In the genomic region with DNA sequence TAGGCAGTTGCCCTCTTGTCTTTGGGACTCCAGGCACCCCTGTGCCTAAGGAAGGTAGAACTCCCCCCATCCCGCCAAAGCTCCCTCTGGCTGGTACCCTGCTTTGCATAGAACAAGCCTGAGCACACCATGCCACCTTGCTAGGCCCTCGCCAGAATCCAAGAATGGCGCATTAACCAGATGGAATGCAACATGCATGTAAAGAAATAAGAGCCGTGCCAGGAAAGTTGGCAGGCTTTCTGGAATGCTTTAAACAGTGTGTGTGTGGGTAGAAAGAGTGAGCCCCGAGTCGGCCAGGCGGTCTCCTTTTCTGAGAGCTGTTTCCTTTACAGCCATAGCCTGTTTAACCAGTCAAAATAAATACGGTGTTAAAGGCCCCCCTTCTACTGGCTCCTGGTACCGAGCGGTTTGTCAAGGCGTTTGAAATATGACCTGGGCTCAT, we compare ENCODE assay signal across 9 mouse cellular contexts. TPM values are rescaled to one million over a fixed set of nuclear protein-coding genes. Genes with fewer than 3 reads are reported as not detected.
DNase-seq lines count a peak whose midpoint lies in the region; ATAC-seq and TF ChIP-seq lines count a peak whose summit lies in the region.
"Had no signal": no experiment of that assay in that cellular context is flagged by ENCODE, and none has a peak within 500 bp of the region (broad histone marks: within the 10 kb centered on the region; RNA-seq: fewer than 3 reads in every experiment).

No protein-coding gene starts in this region.

- 10% methylated on average over 11 of the region's 11 CpGs for WGBS in lung, postnatal 0 days
- WGBS in lung, adult 2 months: 44% methylated on average over 11 of the region's 11 CpGs
- WGBS in embryonic facial prominence, embryonic 14.5 days: 3% methylated on average over 11 of the region's 11 CpGs

- H3K36me3 ChIP-seq in lung, postnatal 0 days (ENCODE audit: insufficient read depth, low read length): no peaks in the 10 kb centered on the region
- H3K36me3 ChIP-seq in embryonic facial prominence, embryonic 14.5 days (ENCODE audit: control insufficient read depth, insufficient read depth, low read length): no peaks in the 10 kb centered on the region

- TF ChIP-seq CTCF in lung, postnatal 0 days (IDR thresholded peaks at IDR 0.05): no peak
- no peak for TF ChIP-seq CTCF in lung, adult 2 months (IDR thresholded peaks at IDR 0.05; ENCODE audit: insufficient read depth, low read length)

- no peak for TF ChIP-seq EP300 in lung, postnatal 0 days (IDR thresholded peaks at IDR 0.05)

- peak overlapping the region; percentile 53 for H3K4me2 ChIP-seq in lung, postnatal 0 days (replicated peaks; ENCODE audit: low read depth, low read length)
- H3K4me2 ChIP-seq in embryonic facial prominence, embryonic 14.5 days (ENCODE audit: low read depth, low read length): peak overlapping the region; percentile 60

- H3K9ac ChIP-seq in lung, postnatal 0 days (replicated peaks; ENCODE audit: low read depth): no peak overlapping the region
- 0 out of 2 replicates have a peak overlapping the region, but pooled peaks have one; percentile 30 for H3K9ac ChIP-seq in embryonic facial prominence, embryonic 14.5 days (ENCODE audit: low read depth, low read length)

- H3K27me3 ChIP-seq in lung, postnatal 0 days (replicated peaks; ENCODE audit: insufficient read depth, low read length): no peaks in the 10 kb centered on the region
- H3K27me3 ChIP-seq in embryonic facial prominence, embryonic 14.5 days (replicated peaks; ENCODE audit: control insufficient read depth, insufficient read depth, low read length): no peaks in the 10 kb centered on the region

- no peak for TF ChIP-seq POLR2A in lung, adult 2 months (IDR thresholded peaks at IDR 0.05; ENCODE audit: borderline replicate concordance, extremely low read depth, low read depth, low read length)

- peaks cover 11% of the 10 kb centered on the region for H3K4me1 ChIP-seq in lung, postnatal 0 days (ENCODE audit: insufficient read depth, low read depth, low read length)
- H3K4me1 ChIP-seq in lung, adult 2 months (ENCODE audit: control insufficient read depth, insufficient read depth, low read length): peaks cover 4% of the 10 kb centered on the region; the same call in 1 of the 2 replicates
- H3K4me1 ChIP-seq in embryonic facial prominence, embryonic 14.5 days (ENCODE audit: control insufficient read depth, insufficient read depth, low read length): peaks cover 49% of the 10 kb centered on the region

- H3K9me3 ChIP-seq in lung, postnatal 0 days (ENCODE audit: low read length): no peaks in the 10 kb centered on the region
- no peaks in the 10 kb centered on the region for H3K9me3 ChIP-seq in embryonic facial prominence, embryonic 14.5 days (ENCODE audit: control insufficient read depth, low read length)

- H3K27ac ChIP-seq in lung, postnatal 0 days (ENCODE audit: low read length): peak overlapping the region; percentile 77
- H3K27ac ChIP-seq in embryonic facial prominence, embryonic 14.5 days (replicated peaks; ENCODE audit: low read depth, low read length): peak overlapping the region; percentile 87
- H3K27ac ChIP-seq: macrophage had no signal

- DNase-seq in lung, postnatal 0 days (ENCODE audit: low spot score): peak; percentile 61
- DNase-seq in lung, adult 2 months: no peak
- peak; percentile 97 for DNase-seq in embryonic facial prominence, embryonic 14.5 days (ENCODE audit: low spot score)
- peak; percentile 64 for DNase-seq in kidney, adult 9 months
- peak; percentile 77 to 84 for DNase-seq in left cerebral cortex, postnatal 36 days (ENCODE audit: low spot score in 2 of 2)
- DNase-seq in yolk sac, embryonic 10.5 days (ENCODE audit: low spot score): peak; percentile 44
- DNase-seq in adrenal gland, adult 8-10 months: no peak
- DNase-seq in thymus, postnatal 25 days: no peak

- ATAC-seq in lung, postnatal 0 days: peak; percentile 26
- peak; percentile 89 for ATAC-seq in embryonic facial prominence, embryonic 14.5 days (ENCODE audit: low read depth)

- H3K4me3 ChIP-seq in lung, postnatal 0 days (ENCODE audit: low read depth, low read length): no peak overlapping the region
- no peak overlapping the region for H3K4me3 ChIP-seq in lung, adult 2 months (replicated peaks; ENCODE audit: extremely low read depth, low read depth, low read length)
- H3K4me3 ChIP-seq in embryonic facial prominence, embryonic 14.5 days (ENCODE audit: low read depth, low read length): no peak overlapping the region

- intact Hi-C loops in left cerebral cortex, postnatal 36 days (cut with DNase I): loop anchor here (2.0 kb wide), 1 partner anchor 88 kb away; no protein-coding TSS in a partner anchor

RNA-seq across cellular contexts. Expression of gene Med13l, which starts 45.2 kb away (rescaled TPM):
- 10.1 and 11.1 TPM in 2 replicates for polyA plus RNA-seq in lung, postnatal 0 days (2015; fragmentation: Nextera tagmentation; extraction: Ambion mirVana)
- polyA plus RNA-seq in lung, adult 2 months (2012; rRNA removed): 20.3 and 21.4 TPM in 2 replicates
- polyA plus RNA-seq in embryonic facial prominence, embryonic 14.5 days (2014; fragmentation: Nextera tagmentation; extraction: Ambion mirVana): 15.7 and 16.5 TPM in 2 replicates
- total RNA-seq in left cerebral cortex, postnatal 36 days (2021): 100 to 1,000 TPM in 1 of 2 experiments, 10 to 100 TPM in 1; 92.1 to 129 TPM
- total RNA-seq in adrenal gland, adult 8-10 months (2022): 10 to 100 TPM; 30.6 to 46.4 (median 40.2) TPM

Comparison
In these comparisons a context has a peak if more than half of its experiments do, and no peak if none do; other contexts are left out.
1. DNase-seq: peak in lung, postnatal 0 days (single experiment), embryonic facial prominence, embryonic 14.5 days (single experiment), kidney, adult 9 months (single experiment), left cerebral cortex, postnatal 36 days (2 of 2) and yolk sac, embryonic 10.5 days (single experiment); none in lung, adult 2 months (single experiment), adrenal gland, adult 8-10 months (single experiment) and thymus, postnatal 25 days (single experiment).